Mouse (Mus musculus): ENCODE measurements at regions not wholly inside any gene's neighbourhood (a gene's known extent, or its start where the extent isn't known, plus 50 kb on each side); places are given as distances from the start of the nearest gene placed in this dataset.
"Not testable (repeated sequence)": the region's sequence is repeated elsewhere in the genome, so short reads cannot be mapped to it uniquely, and the experiment has no call there.

GRCm38 (mm10) chr13:73033055-73033454 is 227.2 kb upstream of the Irx4 start:
- intact Hi-C loops (cut with DNase I): loop anchor here (5.0 to 10.0 kb wide), 4 partner anchors 398 to 1926 kb away; no protein-coding TSS in a partner anchor
- no peak for DNase-seq (ENCODE audit: low spot score)

- no peak for DNase-seq (ENCODE audit: low spot score)
- intact Hi-C loops (cut with DNase I): loop anchor here (5.0 to 10.0 kb wide), 4 partner anchors 399 to 1927 kb away; no protein-coding TSS in a partner anchor
Observed at GRCm38 (mm10) chr13:73034065-73034831, 226.0 kb upstream of the Irx4 start.

- intact Hi-C loops (cut with DNase I): loop anchor here (5.0 to 10.0 kb wide), 4 partner anchors 400 to 1928 kb away; no protein-coding TSS in a partner anchor
- DNase-seq (ENCODE audit: low spot score): no peak
Observed at GRCm38 (mm10) chr13:73034886-73035285, 225.4 kb upstream of the Irx4 start.

GRCm38 (mm10) chr13:73035336-73035940 is 224.8 kb upstream of the Irx4 start:
- no peak for DNase-seq (ENCODE audit: low spot score)
- intact Hi-C loops (cut with DNase I): loop anchor here (10.0 kb wide), 2 partner anchors 401 to 1081 kb away; no protein-coding TSS in a partner anchor

- intact Hi-C loops (cut with DNase I): loop anchor here (10.0 kb wide), 2 partner anchors 405 to 1085 kb away; no protein-coding TSS in a partner anchor
Observed at GRCm38 (mm10) chr13:73039731-73040130, 220.5 kb upstream of the Irx4 start.

GRCm38 (mm10) chr13:73041233-73042040 is 218.8 kb upstream of the Irx4 start:
- intact Hi-C loops (cut with DNase I): no loop called here

More at GRCm38 (mm10) chr13:73039731-73040130, 220.5 kb upstream of the Irx4 start:
- DNase-seq (ENCODE audit: low spot score): no peak

GRCm38 (mm10) chr13:73069840-73070530 is 190.3 kb upstream of the Irx4 start:
- no peak for DNase-seq (ENCODE audit: low spot score)
- intact Hi-C loops (cut with DNase I): no loop called here

More at GRCm38 (mm10) chr13:73041233-73042040, 218.8 kb upstream of the Irx4 start:
- DNase-seq (ENCODE audit: low spot score): no peak

- intact Hi-C loops (cut with DNase I): no loop called here
- DNase-seq (ENCODE audit: low spot score): no peak
Observed at GRCm38 (mm10) chr13:73070531-73070908, 189.8 kb upstream of the Irx4 start.

GRCm38 (mm10) chr13:73071032-73071431 is 189.2 kb upstream of the Irx4 start:
- no peak for DNase-seq (ENCODE audit: low spot score)
- intact Hi-C loops (cut with DNase I): no loop called here

- intact Hi-C loops (cut with DNase I): no loop called here
- DNase-seq (ENCODE audit: low spot score): no peak
Observed at GRCm38 (mm10) chr13:73071854-73072852, 188.1 kb upstream of the Irx4 start.

GRCm38 (mm10) chr13:73077866-73078430 is 182.3 kb upstream of the Irx4 start:
- DNase-seq (ENCODE audit: low spot score): no peak
- intact Hi-C loops (cut with DNase I): no loop called here

GRCm38 (mm10) chr13:73087815-73088214 is 172.5 kb upstream of the Irx4 start:
- DNase-seq (ENCODE audit: low spot score): not testable (repeated sequence)
- intact Hi-C loops (cut with DNase I): loop anchor here (5.0 kb wide), 2 partner anchors 264 to 319 kb away; no protein-coding TSS in a partner anchor

GRCm38 (mm10) chr13:73091886-73092285 is 168.4 kb upstream of the Irx4 start:
- no peak for DNase-seq (ENCODE audit: low spot score)
- intact Hi-C loops (cut with DNase I): no loop called here

- intact Hi-C loops (cut with DNase I): no loop called here
Observed at GRCm38 (mm10) chr13:73097502-73097901, 162.8 kb upstream of the Irx4 start.

GRCm38 (mm10) chr13:73099407-73099806 is 160.9 kb upstream of the Irx4 start:
- intact Hi-C loops (cut with DNase I): no loop called here
- DNase-seq (ENCODE audit: low spot score): no peak

More at GRCm38 (mm10) chr13:73097502-73097901, 162.8 kb upstream of the Irx4 start:
- DNase-seq (ENCODE audit: low spot score): no peak

GRCm38 (mm10) chr13:73107250-73107993 is 152.9 kb upstream of the Irx4 start:
- no peak for DNase-seq (ENCODE audit: low spot score)
- intact Hi-C loops (cut with DNase I): no loop called here
